Mouse (Mus musculus) left cerebral cortex, postnatal 36 days (tissue): ENCODE results near the gene Cks1b. TPM values are rescaled to one million over a fixed set of nuclear protein-coding genes. Genes with fewer than 3 reads are reported as not detected.
A peak's percentile ranks its signal among the peaks of the same experiment; 100 is the strongest.

Experiments
- DNase-seq, 2 experiments: peaks; one replicate each; pipeline ENCODE4 v3.0.0; 2021 to 2022; ENCODE audit warnings: low spot score in 2 of 2, mixed read lengths in 1 of 2
- intact Hi-C: fragments of 180-260 bp; cut with DNase I; formaldehyde crosslinking; loops from one replicate; pipeline ENCODE4 v1.15.1; 2025
- total RNA-seq, 2 experiments: library from RNA; stranded (reverse); gene quantifications; 2 replicates each; pipeline ENCODE4 v1.2.3; 2021

Gene Cks1b
- total RNA-seq, 2 experiments from 2014 or later = 2.1 to 2.3 TPM

DNA sequence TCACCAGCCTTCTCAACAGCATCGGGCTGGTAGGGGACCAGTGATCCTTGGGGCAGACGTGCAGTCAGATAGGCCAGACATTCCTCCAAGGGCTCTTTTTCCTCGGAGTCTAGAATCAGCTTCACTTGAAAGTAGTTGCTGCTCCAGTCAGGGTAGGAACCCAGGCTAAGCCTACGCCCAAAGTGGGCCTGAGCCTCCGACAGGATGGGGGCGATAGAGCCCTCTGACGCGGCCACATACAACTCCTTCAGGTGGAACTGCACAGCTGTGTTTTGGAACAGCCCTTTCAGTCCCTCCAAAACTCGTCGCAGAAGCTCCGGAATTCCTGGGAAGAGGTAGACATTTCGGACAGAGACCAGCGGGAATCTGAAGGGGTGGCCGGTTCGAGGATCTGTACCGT is 9.7 kb downstream of the Cks1b start:
- intact Hi-C loops = no loop called here
- DNase-seq = no peak

DNA sequence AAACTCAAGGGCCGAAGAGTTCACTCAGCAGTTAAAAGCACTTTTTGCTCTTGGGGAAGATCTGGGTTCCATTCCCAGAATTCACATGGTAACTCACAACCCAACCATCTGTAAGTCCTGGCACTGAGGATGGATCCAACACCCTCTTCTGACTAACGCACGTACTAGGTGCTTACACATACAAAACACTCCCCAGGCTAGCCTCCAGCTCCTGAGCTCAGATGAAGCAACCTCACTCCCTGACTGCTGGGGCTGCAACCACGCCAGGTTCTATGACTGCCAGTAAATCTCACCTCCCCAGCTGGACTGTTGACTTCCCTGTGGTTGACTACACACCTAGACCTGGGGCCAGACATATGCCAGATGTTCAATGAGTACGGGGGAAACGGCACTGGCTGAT is 11.3 kb downstream of the Cks1b start:
- DNase-seq = no peak
- intact Hi-C loops = no loop called here

DNA sequence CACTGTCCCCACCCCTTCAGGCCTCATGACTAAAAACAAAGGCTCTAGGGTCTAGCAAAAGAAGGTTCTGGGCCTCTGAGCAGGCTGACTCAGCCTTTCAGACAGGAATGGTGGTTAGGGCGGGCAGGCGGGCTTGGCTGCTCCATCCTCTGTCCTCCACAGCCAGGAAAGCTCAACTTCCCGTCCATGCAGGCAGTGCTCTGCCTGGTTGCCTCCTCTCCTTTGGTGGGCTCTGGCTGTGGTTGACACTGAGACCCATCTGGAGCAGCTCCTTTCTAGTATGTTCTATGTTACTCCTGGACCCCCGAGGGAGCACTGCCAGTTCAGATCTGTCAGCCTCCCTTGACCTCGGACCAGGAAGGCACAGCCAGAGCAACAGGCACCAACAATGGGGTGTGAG is 15.5 kb downstream of the Cks1b start, which contains the start of gene Lenep:
Lenep (minus strand) TSS at position 101 of the 400 bp plus-strand sequence.
- intact Hi-C loops = no loop called here
- DNase-seq = no peak

DNA sequence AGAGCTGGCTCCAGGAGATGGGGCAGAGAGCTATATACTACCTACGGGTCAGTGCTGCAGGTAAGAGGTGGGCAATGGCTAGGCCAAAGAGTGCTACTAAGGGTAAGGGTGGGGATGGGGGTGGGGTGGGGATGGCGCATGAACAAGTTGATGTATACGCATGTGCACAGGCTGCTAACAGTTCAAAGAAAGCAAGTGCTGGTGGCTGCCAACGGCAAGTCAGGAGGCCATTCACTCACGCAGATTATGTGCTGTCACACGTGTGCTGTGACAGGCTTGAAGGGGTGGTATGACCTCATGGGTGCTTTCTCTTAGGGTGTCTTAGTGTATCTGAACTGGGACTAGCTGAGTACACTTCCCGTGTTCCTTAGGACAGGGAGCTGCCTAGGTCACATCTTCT is 16.9 kb downstream of the Cks1b start:
- DNase-seq = no peak
- intact Hi-C loops = no loop called here

DNA sequence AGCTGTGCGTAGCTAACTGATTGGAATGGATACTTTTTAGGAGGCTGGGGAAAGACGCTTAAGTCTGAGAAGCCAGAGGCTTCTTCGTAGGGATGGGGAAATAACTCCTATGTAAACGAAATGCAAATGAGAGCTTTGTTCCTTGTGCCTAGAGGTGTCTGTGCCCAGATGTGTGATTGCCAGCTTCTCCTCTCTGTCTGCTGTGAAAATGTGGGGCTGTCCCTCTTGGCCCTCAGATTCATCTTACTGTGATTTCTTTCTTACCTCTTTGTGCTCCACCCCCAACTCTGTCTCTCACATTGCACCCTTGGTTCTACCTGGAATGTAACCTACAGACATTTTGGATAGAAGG is 21.6 kb downstream of the Cks1b start:
- intact Hi-C loops = no loop called here
- DNase-seq = no peak

DNA sequence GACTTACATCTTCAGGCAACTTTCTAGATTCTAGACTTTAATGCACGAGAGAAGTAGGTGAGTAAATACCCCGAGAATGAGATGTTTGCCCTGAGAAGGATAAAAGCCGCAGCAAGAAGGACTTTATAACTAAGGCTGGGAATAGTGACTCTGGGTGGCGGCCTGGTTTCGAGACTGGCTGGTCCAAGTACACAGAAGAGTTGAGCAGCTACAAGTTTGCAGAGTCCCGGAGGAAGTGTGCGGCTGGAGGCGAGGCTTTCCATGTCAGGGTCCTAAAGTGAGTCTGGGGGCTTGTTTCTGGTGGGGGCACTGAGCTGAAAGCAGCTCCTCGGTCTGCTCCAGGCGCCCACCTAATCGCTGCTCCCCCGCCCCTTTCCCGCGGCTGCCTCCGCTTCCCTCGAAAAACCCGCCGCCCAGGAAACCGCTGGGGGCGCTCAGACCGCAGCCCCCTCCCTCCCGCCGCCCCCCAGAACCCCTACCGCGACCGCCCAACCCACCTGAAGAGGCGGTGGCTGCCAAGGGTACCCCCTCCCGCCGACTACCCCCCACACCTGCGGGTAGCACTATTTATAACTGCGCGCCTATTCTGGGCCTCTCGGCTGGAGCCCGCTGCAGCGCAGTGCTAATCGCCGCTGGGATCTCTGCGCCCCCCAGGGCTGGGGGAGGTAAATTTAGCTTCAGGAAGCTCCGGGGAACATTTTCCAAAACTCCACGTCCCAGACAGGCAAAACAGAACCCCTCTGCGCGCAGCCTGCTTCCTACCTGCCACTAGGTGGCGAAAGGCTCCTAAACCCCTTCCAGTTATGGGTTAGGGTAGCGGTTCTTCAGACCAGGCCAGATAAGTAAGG is 22.2 kb downstream of the Cks1b start:
- intact Hi-C loops = no loop called here
- DNase-seq = no peak

DNA sequence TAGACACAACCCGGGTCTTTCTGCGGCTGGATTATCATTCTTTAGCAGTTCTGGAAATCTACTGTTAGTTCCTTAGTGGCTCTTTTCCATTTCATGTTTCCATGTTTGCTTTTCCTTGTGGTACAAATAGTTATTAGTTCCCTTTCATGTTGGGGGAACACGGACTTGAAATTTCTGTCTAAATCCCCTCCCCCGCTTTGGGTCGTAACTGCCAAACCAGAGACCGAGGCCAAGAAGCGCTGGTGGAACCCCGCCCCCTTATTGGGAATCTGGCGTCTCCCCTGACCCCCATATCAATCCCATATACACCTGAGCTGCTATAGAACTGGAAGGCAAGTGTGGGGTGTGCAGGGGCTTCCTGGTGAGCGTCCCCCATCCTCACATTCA is 22.8 kb downstream of the Cks1b start:
- intact Hi-C loops = no loop called here
- DNase-seq = no peak

DNA sequence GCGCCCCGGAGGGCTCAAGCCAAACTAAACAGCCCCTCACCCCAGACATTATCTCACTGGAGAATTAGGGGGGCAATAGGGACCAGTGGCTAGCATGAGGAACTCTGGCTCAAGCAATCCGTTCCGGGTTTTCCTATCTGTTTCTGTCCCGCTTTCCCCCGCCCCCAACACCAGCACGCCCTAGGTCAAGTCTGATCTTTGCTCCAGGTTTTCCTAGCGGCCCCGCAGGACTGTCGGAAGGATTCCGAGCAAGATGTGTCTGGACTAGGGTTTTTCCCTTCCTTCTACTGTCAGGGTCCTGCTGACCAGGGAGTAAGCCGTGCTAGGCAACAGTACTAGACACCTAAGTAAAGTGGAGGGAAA is 23.3 kb downstream of the Cks1b start:
- DNase-seq = peak in 1 of 2 experiments; percentile 54

DNA sequence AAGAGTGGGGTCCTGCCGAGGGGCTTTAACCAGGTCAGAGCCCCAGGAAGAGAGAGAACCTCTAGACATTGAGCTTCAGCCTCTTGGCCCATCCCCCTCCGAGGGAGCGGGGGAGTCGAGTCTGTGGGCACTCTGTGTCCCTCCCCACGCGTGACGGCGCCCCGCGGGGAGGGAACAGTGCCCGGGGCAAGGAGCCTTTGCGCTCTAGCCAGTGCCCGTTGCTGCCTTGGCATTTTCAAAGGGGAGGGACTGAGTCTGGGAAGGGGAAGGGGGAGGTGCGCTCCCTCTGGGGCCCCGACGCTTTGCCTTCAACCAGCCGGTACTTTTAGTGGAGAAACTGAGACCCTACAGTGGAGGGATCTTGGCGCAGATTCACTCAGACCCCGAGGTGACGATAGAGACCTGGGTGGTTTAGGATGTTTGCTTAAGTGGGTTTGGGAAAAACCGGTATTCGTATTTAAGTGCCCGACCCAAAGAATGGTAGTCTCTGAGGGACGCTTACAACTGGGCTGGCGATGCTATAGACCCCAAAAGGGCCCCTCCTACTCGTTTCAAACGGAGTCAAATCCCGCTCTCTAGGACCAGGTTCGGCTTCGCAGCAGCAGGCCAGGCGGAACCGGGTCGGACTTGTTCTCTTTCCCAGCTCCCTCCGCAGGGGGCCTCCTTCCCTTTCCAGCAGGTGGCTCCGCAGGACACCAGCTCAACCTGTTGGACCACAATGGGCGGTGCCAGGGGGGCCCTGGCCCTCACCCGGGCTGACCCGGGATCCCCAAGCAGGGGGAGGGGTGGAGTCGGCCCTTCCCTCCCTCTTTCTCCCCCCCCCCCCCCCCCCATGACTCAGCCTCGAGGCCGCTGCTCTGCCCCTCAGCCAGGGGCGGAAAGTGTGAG is 23.9 kb downstream of the Cks1b start, which contains the start of gene Zbtb7b:
Zbtb7b (minus strand) TSS at position 771 of the 888 bp plus-strand sequence.
- peak; percentile 49 to 60 for DNase-seq
- intact Hi-C loops = no loop called here

More for the DNA sequence above, 23.3 kb downstream of the Cks1b start:
- intact Hi-C loops = no loop called here

DNA sequence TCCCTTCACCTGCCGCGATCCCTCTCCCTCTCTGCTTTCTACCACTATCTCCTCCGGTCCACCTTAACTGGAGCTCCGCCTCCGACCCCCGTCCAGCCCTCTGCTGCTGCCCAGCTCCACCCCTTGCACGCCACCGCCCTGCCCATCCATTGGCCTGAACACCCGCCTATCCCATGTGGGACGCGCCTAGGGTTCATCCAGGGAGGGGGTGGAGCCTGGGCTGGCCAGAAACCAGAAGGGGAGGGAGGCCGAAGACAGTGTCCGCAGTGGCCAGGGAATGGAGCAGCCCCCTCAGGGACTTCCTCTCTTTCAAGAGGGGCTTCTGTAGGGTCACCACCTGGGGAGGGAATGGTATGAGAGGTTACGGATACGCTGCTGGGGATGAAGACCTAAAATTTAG is 24.6 kb downstream of the Cks1b start:
- intact Hi-C loops = no loop called here
- peak; percentile 94 to 97 for DNase-seq

DNA sequence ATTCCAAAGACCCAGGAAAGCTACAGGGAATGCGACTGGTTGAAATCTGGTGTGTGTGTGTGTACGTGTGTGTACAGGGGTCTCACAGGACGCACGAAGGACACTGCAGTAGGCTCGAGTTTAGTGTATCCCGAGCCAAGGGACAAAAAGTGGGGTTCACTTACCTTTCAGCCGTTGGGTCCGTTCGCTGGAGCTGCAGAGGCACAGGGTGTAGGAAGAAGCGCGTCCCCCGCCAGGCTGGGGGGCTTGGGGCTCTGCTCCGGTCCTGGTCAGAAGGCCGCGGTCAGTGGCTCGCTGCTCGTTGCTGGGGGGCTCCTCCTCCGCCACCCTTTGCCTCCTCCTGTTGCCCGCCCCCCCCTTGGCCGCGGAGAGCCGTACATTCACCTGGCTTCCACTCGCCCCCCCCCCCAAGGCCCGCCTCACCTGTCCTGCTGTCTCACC is 25.3 kb downstream of the Cks1b start:
- intact Hi-C loops = no loop called here
- DNase-seq = no peak

DNA sequence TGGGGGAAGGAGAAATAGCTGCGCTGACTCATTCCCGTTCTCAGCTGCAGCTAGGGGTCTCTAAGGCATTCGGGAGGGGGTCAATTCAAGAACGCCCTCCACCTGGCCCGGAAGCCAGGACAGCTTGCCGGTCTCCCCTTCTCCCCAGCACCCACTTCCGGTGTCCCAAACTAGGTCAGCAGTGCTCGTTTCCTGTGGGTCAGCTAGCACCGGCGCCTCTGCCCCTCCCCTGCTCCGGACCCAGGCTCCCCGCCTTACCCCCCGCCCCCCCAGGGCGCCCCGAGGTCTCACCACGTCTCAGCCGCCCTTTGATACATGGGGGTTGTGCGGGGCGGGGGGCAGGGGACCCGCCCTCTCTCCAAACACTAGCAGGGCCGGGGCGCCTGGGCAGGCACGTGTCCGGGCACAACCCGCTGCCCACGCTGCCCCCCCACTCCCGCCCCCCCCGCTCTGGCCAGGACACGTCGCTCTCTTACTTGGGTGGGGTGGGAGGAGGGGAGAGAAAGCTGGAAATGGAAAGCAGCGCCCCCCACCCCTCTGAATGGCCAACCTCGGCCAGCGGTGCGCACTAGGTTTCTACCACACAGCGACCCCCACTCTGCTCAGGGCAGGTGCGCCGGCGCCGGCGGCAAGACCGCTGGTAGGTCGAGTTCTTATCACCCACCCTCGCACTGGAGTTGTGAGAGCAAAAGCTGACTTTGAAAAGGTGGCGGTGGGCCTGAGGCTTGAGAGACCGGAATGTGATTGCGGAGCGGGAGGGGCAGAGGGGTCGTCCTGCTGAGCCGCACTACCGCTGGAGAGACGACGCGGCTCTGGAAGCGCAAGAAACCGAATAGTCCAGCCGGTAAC is 26.3 kb downstream of the Cks1b start:
- intact Hi-C loops = no loop called here
- DNase-seq = peak; percentile 43 to 52

DNA sequence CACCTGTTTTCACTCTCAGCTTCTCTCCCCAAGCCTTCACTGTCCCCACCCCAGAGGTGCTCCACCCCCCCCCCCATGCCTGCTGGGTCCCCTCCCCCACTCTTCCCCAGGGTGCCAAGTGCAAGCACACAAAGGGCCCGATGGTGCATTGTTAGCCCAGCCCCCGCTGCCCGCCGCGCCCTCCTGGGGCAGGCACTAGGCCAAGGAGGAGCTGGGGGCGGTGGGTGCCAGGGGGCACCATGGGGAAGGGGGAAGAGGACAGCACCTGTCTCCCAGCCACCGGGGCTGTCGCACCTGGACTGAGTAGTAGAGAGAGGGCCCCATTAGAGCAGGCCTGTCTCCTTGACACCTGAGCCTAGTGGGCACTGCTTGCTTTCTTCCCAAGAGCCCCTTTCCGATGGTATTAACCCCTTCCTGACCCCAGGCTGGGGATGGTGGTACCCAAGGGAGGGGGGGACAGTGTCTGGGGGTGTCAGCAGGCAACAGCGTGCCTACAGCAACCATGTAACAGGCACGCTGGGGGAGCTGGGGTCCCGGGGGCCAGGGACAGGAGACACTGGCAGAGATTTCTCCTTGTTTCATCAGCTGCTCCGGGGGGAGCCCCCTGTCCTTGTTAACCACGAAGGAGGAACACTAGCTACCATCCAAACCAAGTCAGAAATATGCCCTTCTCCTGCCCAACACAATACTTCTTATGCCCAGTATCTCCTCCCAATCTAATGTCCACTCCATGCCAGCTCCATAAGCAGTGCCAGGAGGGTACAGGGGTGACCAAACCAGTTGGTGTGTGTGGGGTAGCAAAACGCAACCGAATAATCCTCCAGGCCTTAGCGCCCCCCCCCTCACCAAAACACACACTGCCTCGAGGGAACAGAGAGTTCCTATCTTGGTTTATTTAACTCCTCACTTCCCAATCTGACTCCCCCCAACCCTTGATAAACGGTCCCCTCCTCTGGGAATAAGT is 27.2 kb downstream of the Cks1b start:
- intact Hi-C loops = no loop called here
- DNase-seq = no peak

DNA sequence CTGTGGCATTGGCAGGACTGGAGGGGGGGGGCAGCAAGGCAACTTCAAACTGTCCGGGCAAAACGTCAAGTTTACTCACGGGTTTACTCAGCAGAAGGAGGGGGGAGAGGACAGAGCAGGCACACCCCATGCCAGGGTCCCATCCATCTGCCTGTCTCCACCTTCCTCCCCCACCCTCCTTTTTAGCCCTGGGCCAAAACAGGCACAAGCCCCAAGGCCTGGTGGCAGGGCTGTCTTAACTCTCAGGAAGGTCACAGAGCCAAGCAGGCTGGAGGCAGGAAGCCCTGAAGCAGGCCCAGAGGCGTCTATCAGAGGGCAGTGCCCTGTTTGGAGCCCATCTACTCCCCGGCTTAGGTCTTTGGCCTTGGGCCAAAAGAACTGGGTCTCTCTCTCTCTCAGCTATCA is 28.1 kb downstream of the Cks1b start:
- intact Hi-C loops = no loop called here
- no peak for DNase-seq

DNA sequence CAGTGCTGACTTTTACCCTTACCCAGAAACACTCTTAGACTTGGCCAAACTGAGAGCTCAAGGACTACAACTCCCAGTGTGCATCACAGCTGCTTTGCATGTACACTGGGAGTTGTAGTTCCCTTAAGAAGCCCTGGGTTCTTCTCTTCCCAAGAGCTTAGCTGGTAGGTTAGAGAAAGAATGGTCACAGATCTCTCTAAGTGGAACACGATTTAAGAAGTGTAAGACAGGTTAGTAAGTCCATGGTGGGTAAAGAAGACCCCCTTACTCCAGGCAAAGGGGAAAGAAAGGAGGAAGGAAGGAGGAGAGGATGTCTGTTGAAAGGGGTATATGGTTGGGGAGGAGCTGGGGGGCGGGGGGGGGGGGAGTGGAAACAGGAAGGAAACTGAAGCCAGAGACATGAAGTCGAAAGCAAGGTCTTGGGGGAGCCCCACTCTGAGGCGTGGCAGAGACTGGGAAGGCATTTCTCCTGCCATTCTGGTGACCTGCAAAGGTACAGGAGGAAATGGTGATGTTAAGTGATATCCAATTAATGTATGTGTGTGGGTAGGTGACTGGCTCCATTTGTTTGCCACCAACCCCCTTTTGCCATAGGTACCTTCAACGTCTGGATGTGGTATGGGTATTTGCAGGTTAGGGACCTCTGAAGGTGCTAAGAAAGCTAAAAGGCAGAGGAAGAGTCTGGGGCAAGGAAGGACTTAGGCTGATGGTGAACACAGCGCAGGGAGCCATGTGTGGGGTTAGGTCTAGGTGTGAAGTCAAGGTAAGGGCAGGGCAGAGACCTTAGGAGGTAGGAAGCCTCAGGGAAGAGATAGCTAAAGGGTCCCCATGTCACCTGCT is 29.1 kb downstream of the Cks1b start:
- intact Hi-C loops = no loop called here
- no peak for DNase-seq

DNA sequence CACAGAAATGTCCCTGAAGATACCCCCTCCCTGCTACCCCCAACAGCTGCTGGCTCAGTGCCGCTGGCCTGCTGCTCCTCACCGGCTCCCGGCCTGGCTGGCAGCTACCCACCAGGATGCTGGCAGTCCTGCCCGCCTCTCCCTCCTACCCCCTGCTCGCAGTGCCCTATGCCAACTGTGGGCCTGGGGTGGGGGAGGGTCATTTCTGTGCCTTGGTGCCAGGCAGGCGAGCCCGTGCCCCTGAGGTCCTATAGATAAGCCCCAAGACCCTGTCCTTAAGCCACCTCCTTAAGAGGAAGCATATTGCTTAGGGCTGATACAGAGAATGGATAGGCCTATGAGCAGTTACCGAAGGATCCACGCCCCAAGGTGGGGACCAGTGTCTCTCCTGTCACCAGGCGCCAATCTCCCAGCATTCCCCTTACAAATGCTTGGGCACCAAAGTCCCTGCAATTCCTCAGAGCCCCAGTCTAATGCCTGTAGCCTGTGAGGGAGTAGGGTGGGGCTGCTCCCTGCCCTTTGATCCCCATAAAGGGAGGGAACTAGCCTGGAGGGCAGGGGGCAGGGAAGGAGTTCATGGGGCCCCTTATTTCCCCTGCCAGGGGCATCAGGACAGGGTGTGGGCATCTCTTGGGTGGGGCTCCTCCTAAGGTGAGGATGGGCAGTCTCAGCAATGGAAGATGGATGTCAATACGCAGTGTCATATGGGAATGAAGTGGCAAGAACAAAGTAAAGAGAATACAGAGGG is 29.9 kb downstream of the Cks1b start:
- intact Hi-C loops = no loop called here
- DNase-seq = no peak

DNA sequence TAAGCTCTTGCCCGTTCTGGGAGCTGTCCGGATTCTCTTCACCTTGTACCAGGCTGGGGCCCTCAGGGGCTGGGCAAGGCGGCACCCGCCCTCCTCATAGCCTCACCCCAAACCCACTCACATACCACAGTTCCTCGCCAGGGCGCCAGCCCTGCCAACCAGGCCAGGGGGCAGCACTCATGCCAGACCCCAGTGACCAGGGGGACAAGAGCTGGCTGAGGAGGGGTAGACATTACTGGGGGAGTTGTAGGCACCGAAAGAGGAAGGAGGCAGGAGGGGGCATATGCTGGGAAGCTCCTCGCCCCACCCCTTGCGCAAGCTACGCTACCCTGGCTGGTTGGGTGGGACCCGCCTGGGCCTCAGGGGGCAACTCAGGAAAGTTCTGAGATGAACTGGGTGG is 30.6 kb downstream of the Cks1b start:
- intact Hi-C loops = no loop called here
- DNase-seq = no peak
